ENCODE assay signal across 8 mouse cellular contexts in the genomic region with DNA sequence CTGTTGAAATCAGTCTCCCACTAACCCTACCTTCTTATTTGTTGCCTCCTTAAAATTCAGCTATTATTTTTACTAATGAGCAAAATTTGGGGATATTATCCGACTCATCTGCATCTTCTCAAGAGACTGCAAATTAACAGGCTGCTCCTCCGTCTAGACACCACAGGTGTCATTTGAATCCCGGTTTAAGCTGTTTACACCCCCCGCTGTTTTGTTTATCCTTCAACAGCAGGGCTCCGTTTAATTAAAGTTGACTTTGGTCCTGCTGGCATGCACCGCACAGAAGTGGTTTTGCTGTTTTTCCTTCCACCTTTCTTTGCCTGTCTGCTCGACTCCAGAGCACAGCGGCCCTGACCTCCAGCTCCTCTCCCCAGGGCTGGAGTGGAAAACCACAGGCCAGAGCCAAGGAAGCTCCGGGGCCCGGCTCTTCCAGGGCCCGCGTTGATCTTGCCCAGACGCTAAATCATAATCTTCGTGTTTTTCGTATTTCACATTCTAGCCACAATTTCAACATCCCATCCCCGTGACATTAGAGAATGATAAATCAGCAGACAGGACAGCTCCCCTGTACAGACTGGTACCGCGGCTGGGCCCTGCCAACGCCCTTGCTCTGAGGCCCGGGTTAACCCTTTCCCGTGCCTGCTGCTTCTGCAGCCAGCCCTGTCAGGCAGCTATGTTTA.
DNase-seq lines count a peak whose midpoint lies in the region; ATAC-seq and TF ChIP-seq lines count a peak whose summit lies in the region.

No protein-coding gene starts in this region.

- no peaks in the 10 kb centered on the region for H3K27me3 ChIP-seq in kidney, postnatal 0 days (ENCODE audit: insufficient read depth, low read length)
- H3K27me3 ChIP-seq in midbrain, embryonic 16.5 days (ENCODE audit: control insufficient read depth, insufficient read depth, low read depth, low read length): no peaks in the 10 kb centered on the region

- H3K36me3 ChIP-seq in kidney, postnatal 0 days (ENCODE audit: insufficient read depth, low read length): no peaks in the 10 kb centered on the region
- no peaks in the 10 kb centered on the region for H3K36me3 ChIP-seq in midbrain, embryonic 16.5 days (ENCODE audit: control insufficient read depth, insufficient read depth, low read length)

- no peaks in the 10 kb centered on the region for H3K9me3 ChIP-seq in kidney, postnatal 0 days (replicated peaks; ENCODE audit: low read length)
- H3K9me3 ChIP-seq in midbrain, embryonic 16.5 days (replicated peaks; ENCODE audit: control insufficient read depth, low read length, poor library complexity, severe bottlenecking): no peaks in the 10 kb centered on the region

- H3K4me1 ChIP-seq in kidney, postnatal 0 days (replicated peaks; ENCODE audit: insufficient read depth, low read length): peaks cover 7% of the 10 kb centered on the region; the same call in 1 of the 2 replicates
- H3K4me1 ChIP-seq in midbrain, embryonic 16.5 days (ENCODE audit: control insufficient read depth, insufficient read depth, low read length): peaks cover 6% of the 10 kb centered on the region; the same call in 1 of the 2 replicates

- H3K27ac ChIP-seq in kidney, postnatal 0 days: no peak overlapping the region
- H3K27ac ChIP-seq in midbrain, embryonic 16.5 days (ENCODE audit: low read length): no peak overlapping the region

- WGBS in kidney, postnatal 0 days: 9% methylated on average over 21 of the region's 21 CpGs
- WGBS in midbrain, embryonic 16.5 days: 2% methylated on average over 21 of the region's 21 CpGs

- no peak overlapping the region for H3K4me3 ChIP-seq in kidney, postnatal 0 days (replicated peaks; ENCODE audit: low read depth, low read length)
- H3K4me3 ChIP-seq in midbrain, embryonic 16.5 days (ENCODE audit: low read depth, low read length): no peak overlapping the region

- peak; percentile 52 for DNase-seq in Muller cell, postnatal 12 days (ENCODE audit: inconsistent ontology term)
- DNase-seq in heart, adult 8-10 months (ENCODE audit: low spot score): peak; percentile 6
- DNase-seq in kidney, postnatal 0 days (ENCODE audit: low spot score): peak; percentile 22
- no peak for DNase-seq in spleen, postnatal 36 days (ENCODE audit: low spot score in 2 of 2)
- no peak for DNase-seq in thymus, adult 18-20 months

- H3K9ac ChIP-seq in kidney, postnatal 0 days (ENCODE audit: low read depth, low read length): no peak overlapping the region
- peak overlapping the region; percentile 45; the same call in 1 of the 2 replicates for H3K9ac ChIP-seq in midbrain, embryonic 16.5 days (ENCODE audit: low read depth, low read length)

- TF ChIP-seq CTCF in kidney, postnatal 0 days (IDR thresholded peaks at IDR 0.05; ENCODE audit: low read depth): no peak

- peak; percentile 63 for ATAC-seq in common myeloid progenitor, adult 5-6 weeks (replicated peaks; ENCODE audit: low read depth, poor library complexity, severe bottlenecking)
- ATAC-seq in kidney, postnatal 0 days (replicated peaks; ENCODE audit: low FRiP score, low read depth): no peak
- peak; percentile 70; the same call in 1 of the 2 replicates for ATAC-seq in midbrain, embryonic 16.5 days
- no peak for ATAC-seq in monocyte, adult 5-6 weeks (replicated peaks; ENCODE audit: insufficient number of reproducible peaks, low FRiP score, low TSS enrichment, poor library complexity, severe bottlenecking)

- H3K4me2 ChIP-seq in kidney, postnatal 0 days (ENCODE audit: low read length): peak overlapping the region; percentile 49
- H3K4me2 ChIP-seq in midbrain, embryonic 16.5 days (ENCODE audit: low read length): peak overlapping the region; percentile 42

Comparison
In these comparisons a context has a peak if more than half of its experiments do, and no peak if none do; other contexts are left out.
1. DNase-seq: peak in Muller cell, postnatal 12 days (single experiment), heart, adult 8-10 months (single experiment) and kidney, postnatal 0 days (single experiment); none in spleen, postnatal 36 days (0 of 2) and thymus, adult 18-20 months (0 of 2).
2. ATAC-seq: peak in common myeloid progenitor, adult 5-6 weeks (single experiment) and midbrain, embryonic 16.5 days (single experiment); none in kidney, postnatal 0 days (single experiment) and monocyte, adult 5-6 weeks (single experiment).